ENCODE assay signal across 16 mouse cellular contexts in the genomic region with DNA sequence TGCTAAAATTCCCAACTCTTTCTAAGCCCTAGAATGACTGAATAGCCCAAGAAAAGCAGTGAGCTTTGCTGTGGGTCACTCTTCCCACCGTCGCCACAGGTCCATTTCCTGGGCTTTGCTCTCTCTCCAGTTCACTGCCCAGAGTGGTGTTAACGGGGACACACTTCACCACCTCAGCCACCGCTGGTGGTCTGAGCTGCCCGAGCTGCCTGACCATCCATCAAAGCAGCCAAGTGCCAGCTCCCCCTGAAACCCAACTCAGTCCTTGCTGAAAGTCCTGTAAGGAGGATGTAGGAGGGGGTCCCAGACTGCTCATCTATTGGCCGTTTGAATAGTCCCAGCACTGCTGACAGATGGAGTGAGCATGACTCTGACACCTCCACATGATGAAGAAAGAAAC.
"Had no signal": no experiment of that assay in that cellular context is flagged by ENCODE, and none has a peak within 500 bp of the region (broad histone marks: within the 10 kb centered on the region; RNA-seq: fewer than 3 reads in every experiment).

No protein-coding gene starts in this region.

- H3K4me1 ChIP-seq: megakaryocyte, embryonic 14.5 days; midbrain, embryonic 13.5 days; neural tube, embryonic 12.5 days had no signal

- H3K36me3 ChIP-seq: lung, embryonic 15.5 days; midbrain, embryonic 13.5 days; midbrain, embryonic 15.5 days; neural tube, embryonic 12.5 days; stomach, embryonic 15.5 days had no signal

- H3K4me2 ChIP-seq: lung, embryonic 15.5 days; midbrain, embryonic 11.5 days; midbrain, embryonic 13.5 days; midbrain, embryonic 15.5 days; neural tube, embryonic 12.5 days; stomach, embryonic 15.5 days had no signal

- H3K4me3 ChIP-seq: lung, embryonic 15.5 days; megakaryocyte, embryonic 14.5 days; midbrain, embryonic 13.5 days; midbrain, embryonic 15.5 days; neural tube, embryonic 12.5 days; stomach, embryonic 15.5 days had no signal

- H3K9me3 ChIP-seq: lung, embryonic 15.5 days; megakaryocyte, embryonic 14.5 days; midbrain, embryonic 13.5 days; midbrain, embryonic 15.5 days; neural tube, embryonic 12.5 days; stomach, embryonic 15.5 days had no signal

- H3K27me3 ChIP-seq: lung, embryonic 15.5 days; midbrain, embryonic 13.5 days; midbrain, embryonic 15.5 days; neural tube, embryonic 12.5 days; stomach, embryonic 15.5 days had no signal

- DNase-seq: liver, postnatal 0 days; lung, adult 2 months; lung, postnatal 10 days; right cerebral cortex, postnatal 14 days; thymus, adult 2 months; thymus, postnatal 25 days; thymus, postnatal 4 days had no signal

- ATAC-seq: liver, postnatal 0 days; midbrain, embryonic 13.5 days; midbrain, embryonic 15.5 days had no signal

- H3K9ac ChIP-seq: liver, postnatal 0 days; lung, embryonic 15.5 days; midbrain, embryonic 13.5 days; midbrain, embryonic 15.5 days; neural tube, embryonic 12.5 days; stomach, embryonic 15.5 days had no signal

- H3K27ac ChIP-seq: lung, embryonic 15.5 days; macrophage; midbrain, embryonic 13.5 days; midbrain, embryonic 15.5 days; neural tube, embryonic 12.5 days; stomach, embryonic 15.5 days; stomach, postnatal 0 days had no signal
